In the genomic region with DNA sequence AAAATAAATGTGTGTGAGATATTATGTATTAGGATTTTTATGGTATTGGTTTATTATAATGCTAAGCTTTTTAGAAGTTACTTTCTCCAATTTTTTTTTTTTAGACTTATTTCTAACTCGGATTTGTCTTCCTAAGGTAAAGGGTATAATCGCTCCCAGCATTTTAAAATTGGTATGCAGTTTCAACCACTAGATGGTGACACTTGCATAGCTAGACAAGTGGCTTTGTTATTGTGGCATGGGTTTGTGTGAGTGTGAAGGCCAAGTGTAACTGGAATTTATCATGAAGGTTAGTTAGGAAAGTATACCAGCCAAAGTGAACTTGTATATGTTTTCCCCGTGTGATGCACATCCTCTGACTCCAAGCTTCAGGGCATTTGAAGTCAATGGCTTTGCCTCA, we compare ENCODE assay signal across 9 mouse cellular contexts. TPM values are rescaled to one million over a fixed set of nuclear protein-coding genes. Genes with fewer than 3 reads are reported as not detected.
A peak's percentile ranks its signal among the peaks of the same experiment; 100 is the strongest.
DNase-seq lines count a peak whose midpoint lies in the region; ATAC-seq and TF ChIP-seq lines count a peak whose summit lies in the region.
"Had no signal": no experiment of that assay in that cellular context is flagged by ENCODE, and none has a peak within 500 bp of the region (broad histone marks: within the 10 kb centered on the region; RNA-seq: fewer than 3 reads in every experiment).

No protein-coding gene starts in this region.

- H3K36me3 ChIP-seq in embryonic facial prominence, embryonic 11.5 days (replicated peaks; ENCODE audit: control insufficient read depth, insufficient read depth, low read depth, low read length) = no peaks in the 10 kb centered on the region
- H3K36me3 ChIP-seq in embryonic facial prominence, embryonic 10.5 days (replicated peaks) = peaks cover 37% of the 10 kb centered on the region
- peaks cover 29 to 87% of the 10 kb centered on the region in 2 experiments for H3K36me3 ChIP-seq in CH12.LX (replicated peaks in 1 of 2; ENCODE audit: control insufficient read depth in 1 of 2, insufficient read depth in 1 of 2, low read length in 1 of 2)

- TF ChIP-seq POLR2A in CH12.LX (IDR thresholded peaks at IDR 0.05; ENCODE audit: low read depth, low read length) = no peak

- peak; percentile 78 for TF ChIP-seq CTCF in layer of hippocampus, adult 2 months (conservative IDR thresholded peaks at IDR 0.05)
- TF ChIP-seq CTCF in CH12.LX (conservative IDR thresholded peaks at IDR 0.05 in 1 of 2, IDR thresholded peaks at IDR 0.05 in 1 of 2; ENCODE audit: low read depth in 2 of 2, low read length in 2 of 2) = peak; percentile 24 to 64; a peak in 3 of 4 replicates

- H3K4me3 ChIP-seq in embryonic facial prominence, embryonic 11.5 days (ENCODE audit: low read depth, low read length) = no peak overlapping the region
- H3K4me3 ChIP-seq in embryonic facial prominence, embryonic 10.5 days = no peak overlapping the region
- H3K4me3 ChIP-seq in layer of hippocampus, adult 2 months = no peak overlapping the region
- H3K4me3 ChIP-seq in CH12.LX (replicated peaks in 1 of 3; ENCODE audit: low read depth in 2 of 3, low read length in 2 of 3, poor library complexity in 1 of 3) = no peak overlapping the region
- H3K4me3 ChIP-seq: heart, embryonic 13.5 days had no signal

- 77% methylated on average over 3 of the region's 3 CpGs for WGBS in embryonic facial prominence, embryonic 11.5 days
- 85% methylated on average over 3 of the region's 3 CpGs for WGBS in embryonic facial prominence, embryonic 10.5 days

- peak; percentile 66 for TF ChIP-seq RAD21 in CH12.LX (IDR thresholded peaks at IDR 0.05; ENCODE audit: low read depth, low read length)

- H3K9me3 ChIP-seq in embryonic facial prominence, embryonic 11.5 days (replicated peaks; ENCODE audit: control insufficient read depth, low read length) = no peaks in the 10 kb centered on the region
- H3K9me3 ChIP-seq in embryonic facial prominence, embryonic 10.5 days = no peaks in the 10 kb centered on the region
- no peaks in the 10 kb centered on the region for H3K9me3 ChIP-seq in CH12.LX (replicated peaks; ENCODE audit: low read length)
- H3K9me3 ChIP-seq: heart, embryonic 13.5 days had no signal

- H3K9ac ChIP-seq in embryonic facial prominence, embryonic 11.5 days (replicated peaks; ENCODE audit: low read length) = no peak overlapping the region
- no peak overlapping the region for H3K9ac ChIP-seq in CH12.LX (ENCODE audit: insufficient read depth, low read depth)
- H3K9ac ChIP-seq: heart, embryonic 13.5 days had no signal

- peak; percentile 43 for DNase-seq in embryonic facial prominence, embryonic 11.5 days (ENCODE audit: low spot score)
- no peak for DNase-seq in embryonic facial prominence, embryonic 10.5 days (ENCODE audit: low spot score)
- DNase-seq in layer of hippocampus, adult 2 months (ENCODE audit: low spot score in 2 of 2) = peak in 1 of 2 experiments; percentile 26
- no peak for DNase-seq in layer of hippocampus, adult 11-12 months (ENCODE audit: low spot score)
- no peak for DNase-seq in CH12.LX (ENCODE audit: extremely low read depth)
- no peak for DNase-seq in spleen, postnatal 10 days (ENCODE audit: low spot score in 2 of 2)
- DNase-seq in right cerebral cortex, postnatal 25 days = no peak

- no peaks in the 10 kb centered on the region for H3K4me1 ChIP-seq in embryonic facial prominence, embryonic 11.5 days (ENCODE audit: control insufficient read depth, insufficient read depth, low read length)
- no peaks in the 10 kb centered on the region for H3K4me1 ChIP-seq in embryonic facial prominence, embryonic 10.5 days
- peaks cover 0 to 22% of the 10 kb centered on the region in 2 experiments; a peak in 2 of 4 replicates for H3K4me1 ChIP-seq in CH12.LX (ENCODE audit: control insufficient read depth in 1 of 2, insufficient read depth in 2 of 2)

- no peak overlapping the region for H3K4me2 ChIP-seq in embryonic facial prominence, embryonic 11.5 days (ENCODE audit: low read depth, low read length)
- no peak overlapping the region for H3K4me2 ChIP-seq in CH12.LX (ENCODE audit: insufficient read depth, low read depth, poor library complexity, severe bottlenecking)
- H3K4me2 ChIP-seq: heart, embryonic 13.5 days had no signal

- no peaks in the 10 kb centered on the region for H3K27me3 ChIP-seq in embryonic facial prominence, embryonic 11.5 days (ENCODE audit: control insufficient read depth, insufficient read depth, low read length)
- no peaks in the 10 kb centered on the region for H3K27me3 ChIP-seq in embryonic facial prominence, embryonic 10.5 days (replicated peaks; ENCODE audit: low read depth, poor library complexity, severe bottlenecking)
- no peaks in the 10 kb centered on the region for H3K27me3 ChIP-seq in CH12.LX (replicated peaks)
- H3K27me3 ChIP-seq: heart, embryonic 13.5 days had no signal

- TF ChIP-seq EP300 in CH12.LX (IDR thresholded peaks at IDR 0.05; ENCODE audit: low read length) = no peak

- no peak overlapping the region for H3K27ac ChIP-seq in embryonic facial prominence, embryonic 11.5 days (replicated peaks; ENCODE audit: low read depth, low read length)
- H3K27ac ChIP-seq in embryonic facial prominence, embryonic 10.5 days (replicated peaks) = no peak overlapping the region
- no peak overlapping the region for H3K27ac ChIP-seq in layer of hippocampus, adult 2 months
- no peak overlapping the region for H3K27ac ChIP-seq in CH12.LX (ENCODE audit: insufficient read depth, low read depth)

- ATAC-seq in embryonic facial prominence, embryonic 11.5 days (replicated peaks; ENCODE audit: insufficient number of reproducible peaks, low FRiP score, low TSS enrichment, low read depth) = no peak
- peak; percentile 50 for ATAC-seq in inflammation-experienced regulatory T-cells, adult 6 months

- in situ Hi-C loops in CH12.LX (cut with MboI; ENCODE audit: low pct_ligation_motif_present, low pct_unique_long_range_greater_than_20kb, low sequenced_read_pairs) = no loop called here

- peaks cover 14% of the 10 kb centered on the region for H3K79me2 ChIP-seq in CH12.LX (replicated peaks; ENCODE audit: control insufficient read depth, extremely low read depth, insufficient read depth, poor library complexity, severe bottlenecking)

- dilution Hi-C loops in CH12.LX (cut with MboI; ENCODE audit: extremely low pct_ligation_motif_present, extremely low pct_unique_long_range_greater_than_20kb, low sequenced_read_pairs) = no loop called here

TF ChIP-seq in CH12.LX, 34 proteins besides CTCF, POLR2A, EP300 and RAD21:
- TF ChIP-seq SMC3 (IDR thresholded peaks at IDR 0.05; ENCODE audit: low read depth, low read length) (peak; percentile 45), MXI1 (IDR thresholded peaks at IDR 0.05; ENCODE audit: low read depth, low read length) (no peak)
TF ChIP-seq in CH12.LX: peak in this region for 1.

RNA-seq across cellular contexts. Expression of a gene that starts 8.5 kb away (rescaled TPM):
- polyA plus RNA-seq in embryonic facial prominence, embryonic 11.5 days (2014; fragmentation: Nextera tagmentation; extraction: Ambion mirVana) = 50.7 and 53.9 TPM in 2 replicates
- polyA plus RNA-seq in embryonic facial prominence, embryonic 10.5 days (2016; fragmentation: Nextera tagmentation; extraction: Ambion mirVana) = 34.9 and 35.7 TPM in 2 replicates
- 10 to 100 TPM; 85.2 to 93.3 TPM for total RNA-seq in layer of hippocampus, adult 2 months (2021)
- 24.5 and 24.6 TPM in 2 replicates for total RNA-seq in CH12.LX (2012; rRNA removed)
- 53.6 and 59.4 TPM in 2 replicates for total RNA-seq in CH12.LX (2014; rRNA removed)
- polyA plus RNA-seq in CH12.LX (2012; ENCODE audit: insufficient read length, low read depth) = 34.8 and 55.7 TPM in 2 replicates
- 10 to 100 TPM; 58.5 to 62.4 (median 61.3) TPM for polyA plus RNA-seq in inflammation-experienced regulatory T-cells, adult 6 months (2017; shearing (Covaris generic))

RNA-seq across cellular contexts. Expression of a gene that starts 50.2 kb away (rescaled TPM):
- polyA plus RNA-seq in embryonic facial prominence, embryonic 11.5 days (2014; fragmentation: Nextera tagmentation; extraction: Ambion mirVana) = 1.5 TPM in 2 replicates
- 1.00 and 1.0 TPM in 2 replicates for polyA plus RNA-seq in embryonic facial prominence, embryonic 10.5 days (2016; fragmentation: Nextera tagmentation; extraction: Ambion mirVana)
- total RNA-seq in layer of hippocampus, adult 2 months (2021) = 1 to 10 TPM in 1 of 2 experiments, under 1 TPM in 1; 0.82 to 1.1 TPM
- total RNA-seq in CH12.LX (2012; rRNA removed) (4.2 and 6.5 TPM in 2 replicates), CH12.LX (2014; rRNA removed) (4.7 and 5.5 TPM in 2 replicates)
- polyA plus RNA-seq in CH12.LX (2012; ENCODE audit: insufficient read length, low read depth) = 3.1 and 4.4 TPM in 2 replicates
- polyA plus RNA-seq in inflammation-experienced regulatory T-cells, adult 6 months (2017; shearing (Covaris generic)) = 10 to 100 TPM; 25.0 to 27.1 (median 26.3) TPM

RNA-seq across cellular contexts. Expression of a gene that starts 50.2 kb away (rescaled TPM):
- 21.9 and 23.3 TPM in 2 replicates for polyA plus RNA-seq in embryonic facial prominence, embryonic 11.5 days (2014; fragmentation: Nextera tagmentation; extraction: Ambion mirVana)
- polyA plus RNA-seq in embryonic facial prominence, embryonic 10.5 days (2016; fragmentation: Nextera tagmentation; extraction: Ambion mirVana) = 15.2 and 16.0 TPM in 2 replicates
- 10 to 100 TPM; 24.3 to 24.8 TPM for total RNA-seq in layer of hippocampus, adult 2 months (2021)
- total RNA-seq in CH12.LX (2012; rRNA removed) (12.6 and 13.1 TPM in 2 replicates), CH12.LX (2014; rRNA removed) (25.4 and 27.6 TPM in 2 replicates)
- 19.4 and 21.2 TPM in 2 replicates for polyA plus RNA-seq in CH12.LX (2012; ENCODE audit: insufficient read length, low read depth)
- 10 to 100 TPM; 18.1 to 22.5 (median 21.9) TPM for polyA plus RNA-seq in inflammation-experienced regulatory T-cells, adult 6 months (2017; shearing (Covaris generic))
